Mouse (Mus musculus): ENCODE measurements around the gene Akap12.
A peak's percentile ranks its signal among the peaks of the same experiment; 100 is the strongest.

Akap12 gene

DNA sequence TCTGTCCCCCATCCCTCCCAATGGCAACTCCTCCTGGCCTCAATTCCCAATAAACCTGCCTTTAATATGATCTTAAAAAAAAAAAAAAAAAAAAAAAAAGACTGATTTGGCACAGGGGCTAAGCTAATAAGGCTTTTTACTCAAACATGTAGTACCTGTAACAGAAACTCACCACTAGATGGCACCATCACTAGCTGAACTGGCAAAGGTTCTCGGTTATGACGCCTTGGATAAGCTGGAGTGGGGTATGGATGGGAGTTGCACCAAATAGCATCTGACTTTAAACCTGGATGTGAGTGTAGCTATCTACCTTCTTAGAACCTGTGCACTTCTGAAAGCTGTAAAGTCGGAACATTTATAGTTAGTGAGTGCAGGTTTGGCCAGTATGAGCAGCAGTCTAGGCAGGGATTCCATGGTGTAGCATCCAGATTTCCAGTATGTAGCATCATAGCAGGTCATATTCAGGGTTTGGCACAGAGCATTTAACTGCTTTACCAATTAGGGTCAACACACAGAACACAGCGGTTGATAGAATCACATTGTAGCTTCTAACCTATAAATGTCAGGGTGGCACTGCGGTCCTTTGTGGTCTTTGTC lies 138.8 kb downstream of the Akap12 start:
- DNase-seq (ENCODE audit: low read depth, low spot score): peak; percentile 79

DNA sequence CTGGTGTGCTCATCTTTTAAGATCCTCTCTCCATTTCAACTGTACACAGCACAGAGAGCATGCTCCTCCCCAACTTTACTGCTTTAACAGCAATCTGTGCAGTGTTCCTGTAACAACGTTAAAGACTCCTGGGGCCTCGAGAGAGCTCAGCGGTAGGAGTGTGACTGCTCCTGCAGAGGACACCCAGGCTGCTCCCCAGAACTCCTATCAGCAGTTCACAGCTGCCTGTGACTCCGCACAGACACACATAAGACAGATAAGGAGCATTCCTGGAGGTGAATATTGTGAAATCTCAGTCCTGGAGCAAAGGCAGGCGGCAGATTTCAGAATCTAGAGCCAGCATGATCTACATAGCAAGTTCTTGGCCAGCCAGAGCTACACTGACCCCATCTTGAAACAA lies 139.3 kb downstream of the Akap12 start:
- DNase-seq (ENCODE audit: low read depth, low spot score): no peak

DNA sequence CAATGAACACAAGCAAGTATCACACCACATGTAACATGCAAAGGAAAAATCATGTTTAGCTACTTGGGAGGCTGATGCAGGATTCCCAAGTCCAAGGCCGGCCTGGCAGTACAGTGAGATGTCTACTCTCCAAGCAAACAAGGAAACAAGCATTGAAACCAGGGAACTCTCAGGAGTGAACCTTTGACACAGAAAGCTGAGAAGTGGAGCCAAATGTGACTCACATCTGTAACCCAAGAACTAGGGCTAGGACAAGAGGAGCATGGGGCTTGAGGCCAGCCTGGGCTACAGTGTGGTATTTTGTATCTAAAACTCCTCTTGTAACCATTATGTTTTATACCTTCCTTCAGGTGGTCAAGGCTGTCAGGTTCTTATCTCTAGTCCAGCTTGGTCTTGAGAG lies 141.0 kb downstream of the Akap12 start:
- DNase-seq (ENCODE audit: low read depth, low spot score): no peak
